Mouse (Mus musculus) kidney, embryonic 16.5 days (tissue): ENCODE measurements at regions not wholly inside any gene's neighbourhood (a gene's known extent, or its start where the extent isn't known, plus 50 kb on each side); places are given as distances from the start of the nearest gene placed in this dataset.

ENCODE experiments used
- ATAC-seq: fragments of 200-750 bp; cut with Nextera tagmentation; 2 replicates; pipeline ENCODE4 v1.8.0; 2017; ENCODE audit warnings: moderate TSS enrichment; ENCODE audit not compliant: low FRiP score, low TSS enrichment
- H3K27ac ChIP-seq: fragments of 300-500 bp; sonication (generic); 2 replicates; pipeline ENCODE4 v1.5.1; 2014; ENCODE audit warnings: low read length
- H3K27me3 ChIP-seq: fragments of 300-500 bp; sonication (generic); 2 replicates; pipeline ENCODE4 v1.6.1; 2014; ENCODE audit warnings: low read length, control low read depth, mixed read lengths; ENCODE audit not compliant: insufficient read depth
- H3K36me3 ChIP-seq: fragments of 300-500 bp; sonication (generic); 2 replicates; pipeline ENCODE4 v1.6.1; 2014; ENCODE audit warnings: low read length, control low read depth, mixed read lengths; ENCODE audit not compliant: insufficient read depth
- H3K4me1 ChIP-seq: fragments of 300-500 bp; sonication (generic); 2 replicates; pipeline ENCODE4 v1.6.1; 2014; ENCODE audit warnings: low read length, control low read depth, mixed read lengths; ENCODE audit not compliant: insufficient read depth
- H3K4me2 ChIP-seq: fragments of 300-500 bp; sonication (generic); replicated peaks from 2 replicates; pipeline ENCODE4 v1.6.1; 2014; ENCODE audit warnings: low read depth, low read length
- H3K4me3 ChIP-seq: fragments of 300-500 bp; sonication (generic); 2 replicates; pipeline ENCODE4 v1.5.1; 2014; ENCODE audit warnings: mild to moderate bottlenecking, low read length
- H3K9ac ChIP-seq: fragments of 300-500 bp; sonication (generic); replicated peaks from 2 replicates; pipeline ENCODE4 v1.6.1; 2014; ENCODE audit warnings: low read length
- H3K9me3 ChIP-seq: fragments of 300-500 bp; sonication (generic); 2 replicates; pipeline ENCODE4 v1.6.1; 2016; ENCODE audit warnings: low read length, control low read depth
- WGBS: fragments of 180-500 bp; shearing (Covaris S2); extraction: QIAGEN DNeasy Blood & Tissue Kit; methylation state at CpG from one replicate; pipeline ENCODE4 v1.1.7; 2014; 5-methylcytosine and 5-hydroxymethylcytosine counted together

GRCm38 (mm10) chr10:25779476-25779875 is 243.4 kb upstream of the Smlr1 start:
- no peak overlapping the region for H3K4me3 ChIP-seq
- 96% methylated on average over 4 of the region's 4 CpGs for WGBS
- H3K36me3 ChIP-seq: no peaks in the 10 kb centered on the region
- no peaks in the 10 kb centered on the region for H3K9me3 ChIP-seq
- no peak overlapping the region for H3K9ac ChIP-seq
- H3K4me2 ChIP-seq: no peak overlapping the region
- H3K4me1 ChIP-seq: no peaks in the 10 kb centered on the region
- H3K27ac ChIP-seq: no peak overlapping the region
- no peak for ATAC-seq
- no peaks in the 10 kb centered on the region for H3K27me3 ChIP-seq

- no peak for ATAC-seq
- no peak overlapping the region for H3K9ac ChIP-seq
- no peaks in the 10 kb centered on the region for H3K9me3 ChIP-seq
- no peaks in the 10 kb centered on the region for H3K4me1 ChIP-seq
- no peaks in the 10 kb centered on the region for H3K36me3 ChIP-seq
- no peaks in the 10 kb centered on the region for H3K27me3 ChIP-seq
- no peak overlapping the region for H3K4me3 ChIP-seq
- WGBS: 69% methylated on average over 2 of the region's 2 CpGs
- H3K27ac ChIP-seq: no peak overlapping the region
- no peak overlapping the region for H3K4me2 ChIP-seq
Measured at GRCm38 (mm10) chr10:25777717-25778116, 241.7 kb upstream of the Smlr1 start.

GRCm38 (mm10) chr10:25776697-25777096 is 240.6 kb upstream of the Smlr1 start:
- Histone ChIP-seq H3K4me1 (no peaks in the 10 kb centered on the region), H3K9me3 (no peaks in the 10 kb centered on the region), H3K27me3 (no peaks in the 10 kb centered on the region), H3K27ac (no peak overlapping the region), H3K36me3 (no peaks in the 10 kb centered on the region), H3K4me2 (no peak overlapping the region), H3K4me3 (no peak overlapping the region), H3K9ac (no peak overlapping the region)
- ATAC-seq: no peak
- WGBS: 95% methylated on average over 11 of the region's 11 CpGs

GRCm38 (mm10) chr10:25770051-25770450 is 234.0 kb upstream of the Smlr1 start:
- Histone ChIP-seq H3K4me3 (no peak overlapping the region), H3K36me3 (no peaks in the 10 kb centered on the region), H3K9me3 (no peaks in the 10 kb centered on the region), H3K4me2 (no peak overlapping the region), H3K27me3 (no peaks in the 10 kb centered on the region), H3K4me1 (no peaks in the 10 kb centered on the region), H3K9ac (no peak overlapping the region), H3K27ac (no peak overlapping the region)
- ATAC-seq: no peak

GRCm38 (mm10) chr10:25768456-25768855 is 232.4 kb upstream of the Smlr1 start:
- no peaks in the 10 kb centered on the region for H3K27me3 ChIP-seq
- no peaks in the 10 kb centered on the region for H3K36me3 ChIP-seq
- no peak overlapping the region for H3K27ac ChIP-seq
- no peak overlapping the region for H3K4me2 ChIP-seq
- H3K4me3 ChIP-seq: no peak overlapping the region
- 87% methylated on average over 5 of the region's 5 CpGs for WGBS
- ATAC-seq: no peak
- H3K4me1 ChIP-seq: no peaks in the 10 kb centered on the region
- H3K9ac ChIP-seq: no peak overlapping the region
- no peaks in the 10 kb centered on the region for H3K9me3 ChIP-seq

- H3K4me3 ChIP-seq: no peak overlapping the region
- no peak overlapping the region for H3K9ac ChIP-seq
- no peaks in the 10 kb centered on the region for H3K9me3 ChIP-seq
- 44% methylated on average over 3 of the region's 3 CpGs for WGBS
- H3K27ac ChIP-seq: no peak overlapping the region
- H3K27me3 ChIP-seq: no peaks in the 10 kb centered on the region
- H3K4me1 ChIP-seq: no peaks in the 10 kb centered on the region; the same call in 1 of the 2 replicates
- no peaks in the 10 kb centered on the region for H3K36me3 ChIP-seq
- no peak overlapping the region for H3K4me2 ChIP-seq
- no peak for ATAC-seq
Measured at GRCm38 (mm10) chr10:25754300-25754699, 218.2 kb upstream of the Smlr1 start.

- ATAC-seq: no peak
- WGBS: 93% methylated on average over 3 of the region's 3 CpGs
- no peaks in the 10 kb centered on the region for H3K9me3 ChIP-seq
- H3K27ac ChIP-seq: no peak overlapping the region
- H3K36me3 ChIP-seq: no peaks in the 10 kb centered on the region
- H3K4me3 ChIP-seq: no peak overlapping the region
- H3K27me3 ChIP-seq: no peaks in the 10 kb centered on the region
- H3K9ac ChIP-seq: no peak overlapping the region
- no peaks in the 10 kb centered on the region for H3K4me1 ChIP-seq
- H3K4me2 ChIP-seq: no peak overlapping the region
Measured at GRCm38 (mm10) chr10:25742678-25743077, 206.6 kb upstream of the Smlr1 start.

GRCm38 (mm10) chr10:25740956-25741355 is 204.9 kb upstream of the Smlr1 start:
- Histone ChIP-seq H3K4me1 (no peaks in the 10 kb centered on the region), H3K9ac (no peak overlapping the region), H3K27me3 (no peaks in the 10 kb centered on the region), H3K36me3 (no peaks in the 10 kb centered on the region), H3K4me2 (no peak overlapping the region), H3K4me3 (no peak overlapping the region), H3K27ac (no peak overlapping the region), H3K9me3 (no peaks in the 10 kb centered on the region)
- no peak for ATAC-seq
- 75% methylated on average over 2 of the region's 2 CpGs for WGBS

GRCm38 (mm10) chr10:25730470-25730869 is 194.4 kb upstream of the Smlr1 start:
- Histone ChIP-seq H3K4me1 (no peaks in the 10 kb centered on the region), H3K36me3 (no peaks in the 10 kb centered on the region), H3K9ac (no peak overlapping the region), H3K4me3 (no peak overlapping the region), H3K9me3 (no peaks in the 10 kb centered on the region), H3K27ac (no peak overlapping the region), H3K27me3 (no peaks in the 10 kb centered on the region), H3K4me2 (no peak overlapping the region)
- 37% methylated on average over 3 of the region's 3 CpGs for WGBS
- ATAC-seq: no peak

GRCm38 (mm10) chr10:25723966-25724365 is 187.9 kb upstream of the Smlr1 start:
- ATAC-seq: no peak
- no peaks in the 10 kb centered on the region for H3K9me3 ChIP-seq
- H3K4me3 ChIP-seq: no peak overlapping the region
- 85% methylated on average over 1 of the region's 1 CpGs for WGBS
- no peaks in the 10 kb centered on the region for H3K27me3 ChIP-seq
- no peaks in the 10 kb centered on the region for H3K4me1 ChIP-seq
- H3K36me3 ChIP-seq: no peaks in the 10 kb centered on the region
- H3K4me2 ChIP-seq: no peak overlapping the region
- no peak overlapping the region for H3K27ac ChIP-seq
- H3K9ac ChIP-seq: no peak overlapping the region

- ATAC-seq: no peak
- no peak overlapping the region for H3K4me3 ChIP-seq
- WGBS: 36% methylated on average over 4 of the region's 4 CpGs
- H3K9me3 ChIP-seq: no peaks in the 10 kb centered on the region
- no peak overlapping the region for H3K9ac ChIP-seq
- no peaks in the 10 kb centered on the region for H3K36me3 ChIP-seq
- no peak overlapping the region for H3K27ac ChIP-seq
- H3K4me1 ChIP-seq: no peaks in the 10 kb centered on the region
- H3K27me3 ChIP-seq: no peaks in the 10 kb centered on the region
- no peak overlapping the region for H3K4me2 ChIP-seq
Measured at GRCm38 (mm10) chr10:25715747-25716146, 179.7 kb upstream of the Smlr1 start.
